Mouse (Mus musculus) CH12.LX (cell line): ENCODE results near the gene Ptbp1.
A peak's percentile ranks its signal among the peaks of the same experiment; 100 is the strongest.

Experiments used
- CTCF ChIP-seq, 2 experiments: IDR thresholded peaks in 1 of 2; conservative IDR thresholded peaks in 1 of 2; 2 replicates each; pipeline ENCODE4 v1.5.1; 2011 to 2012; ENCODE audit warnings: low read depth in 2 of 2, low read length in 2 of 2, improper control_type of control experiment in 1 of 2, inconsistent platforms in 1 of 2, mild to moderate bottlenecking in 1 of 2, moderate library complexity in 1 of 2
- ETS1 ChIP-seq: conservative IDR thresholded peaks from 2 replicates; pipeline ENCODE4 v1.6.1; 2012; ENCODE audit warnings: low read depth, mild to moderate bottlenecking, inconsistent platforms, low read length, improper control_type of control experiment, moderate library complexity
- KAT2A ChIP-seq: IDR thresholded peaks from 2 replicates; pipeline ENCODE4 v1.6.1; 2012; ENCODE audit warnings: low read length, improper control_type of control experiment, inconsistent platforms; ENCODE audit not compliant: insufficient replicate concordance
- NRF1 ChIP-seq: IDR thresholded peaks from 2 replicates; pipeline ENCODE4 v1.6.1; 2014; ENCODE audit warnings: low read depth, mild to moderate bottlenecking, inconsistent platforms, low read length, improper control_type of control experiment, moderate library complexity
- POLR2A ChIP-seq: IDR thresholded peaks from 2 replicates; pipeline ENCODE4 v1.6.1; 2011; ENCODE audit warnings: low read depth, mild to moderate bottlenecking, improper control_type of control experiment, low read length
- TBP ChIP-seq: conservative IDR thresholded peaks from 2 replicates; pipeline ENCODE4 v1.6.1; 2011; ENCODE audit warnings: low read depth, low read length, improper control_type of control experiment
- ZC3H11A ChIP-seq: IDR thresholded peaks from 2 replicates; pipeline ENCODE4 v1.6.1; 2012; ENCODE audit warnings: low read depth, mild to moderate bottlenecking, inconsistent platforms, low read length, improper control_type of control experiment
- ZMIZ1 ChIP-seq: IDR thresholded peaks from 2 replicates; pipeline ENCODE4 v1.6.1; 2012; ENCODE audit warnings: low read depth, mild to moderate bottlenecking, inconsistent platforms, low read length, improper control_type of control experiment

- TF ChIP-seq CTCF (conservative IDR thresholded peaks at IDR 0.05 in 1 of 2, IDR thresholded peaks at IDR 0.05 in 1 of 2; ENCODE audit: low read depth in 2 of 2, low read length in 2 of 2) (no peak), ZC3H11A (no peak), POLR2A (0 out of 2 replicates have a peak, but pooled peaks have one; percentile 34), TBP (no peak), KAT2A (no peak), NRF1 (0 out of 2 replicates have a peak, but pooled peaks have one; percentile 13), ZMIZ1 (no peak; the same call in 1 of the 2 replicates), ETS1 (no peak)
Measured at GRCm38 (mm10) chr10:79852107-79852789, 2.0 kb upstream of the Ptbp1 start.
